Mouse (Mus musculus): ENCODE measurements around the gene Npdc1.

DNA sequence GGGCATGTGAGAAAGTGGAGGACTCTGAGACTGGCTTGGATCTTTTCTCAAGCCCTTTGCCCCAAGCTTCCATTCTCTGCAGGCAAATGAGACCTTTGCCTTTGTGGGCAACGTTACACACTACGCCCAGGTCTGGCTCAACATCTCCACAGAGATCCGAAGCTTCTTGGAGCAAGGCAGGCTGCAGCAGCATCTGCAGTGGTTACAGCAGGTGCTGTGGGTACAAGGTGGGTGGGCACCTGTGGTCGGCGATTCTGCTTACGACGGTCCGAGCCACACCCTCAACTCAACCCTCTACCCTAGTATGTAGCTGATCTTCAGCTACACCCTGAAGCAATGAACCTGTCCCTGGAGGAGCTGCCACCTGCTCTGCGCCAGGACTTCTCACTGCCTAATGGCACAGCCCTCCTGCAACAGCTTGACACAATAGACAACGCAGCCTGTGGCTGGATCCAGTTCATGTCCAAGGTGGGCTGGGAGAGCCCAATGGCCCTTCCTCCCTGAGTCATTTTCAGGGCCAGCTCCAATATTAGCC, 37.2 kb downstream of the Npdc1 start:
- TF ChIP-seq CTCF (IDR thresholded peaks at IDR 0.05; ENCODE audit: low read depth, low read length) (no peak), POLR2AphosphoS5 (IDR thresholded peaks at IDR 0.05; ENCODE audit: insufficient replicate concordance, low read depth, low read length) (no peak), GATA1 (IDR thresholded peaks at IDR 0.05; ENCODE audit: borderline replicate concordance, low read length) (no peak), TAL1 (conservative IDR thresholded peaks at IDR 0.05; ENCODE audit: low read depth, low read length) (no peak)
